Mouse (Mus musculus) kidney, adult 2 months (tissue): ENCODE measurements around the gene Grhl1.
A peak's percentile ranks its signal among the peaks of the same experiment; 100 is the strongest.

Experiments
- CTCF ChIP-seq: fragments of 200-500 bp; conservative IDR thresholded peaks from 2 replicates; pipeline ENCODE4 v1.5.1; 2011; ENCODE audit warnings: low read depth, mild to moderate bottlenecking, control low read depth, low read length, moderate library complexity, mixed read lengths; ENCODE audit not compliant: insufficient read depth, insufficient read length
- POLR2A ChIP-seq: fragments of 200-500 bp; IDR thresholded peaks from one replicate; pipeline ENCODE4 v1.6.1; 2011; ENCODE audit warnings: low read depth, low read length, control low read depth

- TF ChIP-seq POLR2A (peak; percentile 10), CTCF (no peak)
Observed at GRCm38 (mm10) chr12:24651642-24652342, 79.7 kb downstream of the Grhl1 start.
